Mouse (Mus musculus) adrenal gland, postnatal 36 days (tissue): ENCODE data around the gene Cadm2. TPM values are rescaled to one million over a fixed set of nuclear protein-coding genes. Genes with fewer than 3 reads are reported as not detected.

Experiments
- DNase-seq, 2 experiments: peaks; one replicate each; pipeline ENCODE4 v3.0.0; 2021; ENCODE audit warnings: mixed read lengths in 1 of 2
- total RNA-seq, 2 experiments: library from RNA; stranded (reverse); gene quantifications; 2 replicates each; pipeline ENCODE4 v1.2.3; 2021

Cadm2 gene
- total RNA-seq, 2 experiments from 2014 or later, result 0.36 to 0.76 TPM

DNA sequence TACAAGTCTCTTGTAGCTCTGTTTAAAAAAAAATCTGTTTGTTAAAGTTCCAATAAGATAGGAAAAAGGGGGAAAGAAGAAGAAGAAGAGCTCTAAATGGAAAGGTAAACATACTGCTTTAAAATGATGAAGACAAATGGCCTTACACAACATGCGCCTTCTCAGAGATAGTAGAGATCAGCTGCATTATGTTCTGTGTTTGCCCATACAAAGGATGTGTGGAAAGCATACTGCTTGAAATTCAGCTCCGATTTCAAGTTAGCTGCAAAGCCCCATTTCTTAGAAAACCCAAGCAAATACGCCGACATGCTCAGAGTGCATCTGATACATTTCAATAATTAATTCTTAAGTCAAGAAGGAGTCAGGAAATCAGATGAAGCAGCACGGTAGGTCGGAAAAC, 684.4 kb downstream of the Cadm2 start:
- DNase-seq, result no peak

GRCm38 (mm10) chr16:66925517-66925916, 695.2 kb downstream of the Cadm2 start:
- no peak for DNase-seq

- DNase-seq, result no peak
These were observed 698.0 kb downstream of the Cadm2 start for GRCm38 (mm10) chr16:66922753-66923152.

DNA sequence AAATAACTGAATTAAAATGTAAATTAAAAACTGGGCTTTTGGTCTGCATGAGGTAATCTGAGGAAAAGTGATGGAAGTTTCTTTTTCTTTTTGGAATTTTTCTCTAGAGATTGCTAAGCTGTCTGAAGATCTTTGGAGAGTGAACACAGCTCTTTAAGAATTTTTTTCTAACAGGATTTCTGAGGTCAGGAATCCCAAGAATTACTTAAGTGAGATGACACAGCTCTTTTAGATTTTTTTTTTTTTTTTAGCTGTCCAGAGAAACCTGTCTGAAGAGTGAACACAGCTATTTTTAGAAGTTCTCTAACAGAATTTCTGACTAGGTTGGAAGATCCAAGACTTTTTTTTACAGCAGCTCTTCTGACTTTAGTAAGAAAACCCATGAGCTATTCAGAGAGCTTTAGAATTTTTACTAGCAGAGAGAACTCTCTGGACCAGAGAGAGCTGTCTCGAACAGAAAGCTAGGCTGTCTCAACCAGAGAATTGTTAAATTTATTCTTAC, 699.2 kb downstream of the Cadm2 start:
- DNase-seq, result no peak

DNA sequence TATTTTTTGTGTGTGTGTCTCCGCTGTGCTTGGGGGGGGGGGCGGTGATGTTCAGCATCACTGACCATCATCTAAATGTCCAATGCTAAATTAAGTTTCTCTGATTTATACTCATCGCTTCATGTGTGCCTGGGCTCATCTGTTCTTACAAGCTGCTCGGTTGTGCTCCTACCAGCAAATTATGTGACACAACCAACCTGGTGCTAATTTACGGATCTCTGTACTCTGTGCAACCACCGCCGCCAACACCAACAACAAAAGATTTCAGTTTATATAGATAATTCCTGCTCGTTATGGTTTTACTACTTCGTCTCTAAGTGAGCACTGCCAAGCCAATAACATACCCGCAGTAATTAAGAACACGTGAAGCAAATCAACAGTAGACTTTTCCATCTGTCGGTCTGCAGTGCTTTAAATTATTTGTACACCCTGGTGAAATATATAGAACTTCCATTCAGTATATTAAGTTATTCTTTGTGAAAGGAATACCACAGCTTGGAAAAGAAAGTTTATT, 700.8 kb downstream of the Cadm2 start:
- no peak for DNase-seq

DNA sequence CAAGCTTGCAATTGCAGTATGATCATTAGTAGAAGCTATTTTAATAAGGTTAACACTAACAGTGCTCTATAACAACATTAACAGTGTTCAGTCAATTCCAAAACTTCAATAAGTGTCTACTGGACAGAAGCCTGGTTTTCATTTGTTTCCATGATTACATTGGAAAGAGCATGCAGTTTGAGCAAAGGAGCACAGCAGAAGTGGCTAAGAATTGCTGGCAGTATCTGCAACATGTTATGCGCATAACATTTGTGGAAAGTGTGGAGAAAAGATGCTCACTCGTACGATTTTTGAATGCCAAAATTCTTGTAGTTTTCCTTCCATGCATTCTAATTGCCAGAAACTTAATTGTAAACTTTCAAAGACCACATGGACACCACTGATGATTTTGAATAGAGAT, 718.9 kb downstream of the Cadm2 start:
- DNase-seq, result no peak

GRCm38 (mm10) chr16:66900664-66901063, 720.0 kb downstream of the Cadm2 start:
- DNase-seq, result no peak

- DNase-seq, result no peak
These were observed 728.3 kb downstream of the Cadm2 start for GRCm38 (mm10) chr16:66892359-66892758.

GRCm38 (mm10) chr16:66891559-66892247, 729.0 kb downstream of the Cadm2 start:
- no peak for DNase-seq

DNA sequence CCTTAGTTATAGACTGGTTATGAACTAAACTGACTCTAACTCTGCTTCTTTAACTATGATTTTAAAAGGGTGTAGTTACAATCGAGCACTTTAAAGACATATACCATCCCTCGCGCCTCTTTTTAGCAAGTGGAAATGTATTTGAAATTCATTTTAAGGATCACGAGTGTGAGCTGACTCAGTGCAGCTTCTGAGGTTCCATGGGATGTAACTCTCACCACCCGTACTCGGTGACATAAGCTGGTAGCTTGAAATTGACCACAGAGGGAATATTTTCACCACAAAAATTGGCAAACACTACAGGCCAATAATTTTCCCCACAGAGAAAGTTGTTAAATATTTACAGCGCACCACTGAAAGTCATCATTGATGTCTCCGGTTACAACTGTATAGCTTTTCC, 730.8 kb downstream of the Cadm2 start:
- no peak for DNase-seq

DNA sequence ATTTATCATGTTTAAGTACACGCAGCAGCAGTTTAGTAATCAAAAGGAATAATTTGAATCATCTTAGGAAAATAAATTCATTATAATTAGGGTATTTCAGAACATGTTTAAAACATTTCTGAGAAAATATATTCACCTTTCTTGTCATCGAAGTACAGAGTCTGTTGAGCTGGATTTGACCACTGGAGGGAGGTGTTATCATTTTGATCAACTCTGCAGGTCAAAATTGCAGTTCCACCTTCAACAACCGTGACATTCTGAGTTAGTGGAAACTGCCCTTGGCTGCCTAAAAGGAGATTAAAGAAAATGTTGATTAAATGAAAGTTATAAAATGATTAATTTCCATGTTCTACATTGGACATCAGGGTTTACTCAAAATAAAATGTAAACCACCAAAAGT, 738.1 kb downstream of the Cadm2 start:
- DNase-seq, result no peak

GRCm38 (mm10) chr16:66871201-66871600, 749.5 kb downstream of the Cadm2 start:
- no peak for DNase-seq

DNA sequence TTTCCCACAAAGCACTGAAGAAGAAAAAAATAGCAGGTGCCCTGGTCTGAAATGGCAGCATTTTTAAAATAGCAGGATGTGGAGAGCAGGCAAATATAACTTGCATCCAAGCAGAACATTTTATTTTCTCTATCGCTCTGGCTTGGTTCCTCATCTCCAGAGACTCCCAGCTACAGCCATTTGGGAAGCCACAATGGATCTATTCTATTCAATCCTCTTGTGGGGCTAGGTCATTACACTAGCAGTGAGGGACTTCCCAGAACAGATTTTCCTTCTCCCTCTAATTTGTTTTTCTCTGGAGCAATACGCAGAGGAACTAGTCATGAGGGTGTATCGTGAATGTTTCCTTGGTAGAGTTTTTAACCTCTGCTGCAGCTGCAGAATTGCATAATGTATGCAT, 769.7 kb downstream of the Cadm2 start:
- DNase-seq, result no peak

DNA sequence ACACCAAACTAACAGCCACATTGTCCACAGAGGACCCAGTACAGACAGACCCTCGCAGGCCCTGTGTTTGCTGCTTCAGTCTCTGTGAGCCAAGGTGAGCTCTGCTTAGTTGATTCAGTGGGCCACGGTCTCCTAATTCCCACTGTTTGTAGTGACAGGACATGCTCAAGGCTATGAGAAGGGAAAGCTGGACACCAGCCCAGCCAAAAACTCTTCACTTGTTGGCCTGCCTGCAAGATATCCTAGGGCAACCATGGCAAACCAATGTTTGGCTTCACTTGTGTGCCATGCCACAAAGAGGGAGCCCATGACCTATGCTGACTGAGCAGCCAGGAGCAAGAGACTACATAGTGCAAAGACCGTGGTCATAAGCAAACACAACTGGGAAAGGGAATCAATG, 795.8 kb downstream of the Cadm2 start:
- DNase-seq, result no peak

DNA sequence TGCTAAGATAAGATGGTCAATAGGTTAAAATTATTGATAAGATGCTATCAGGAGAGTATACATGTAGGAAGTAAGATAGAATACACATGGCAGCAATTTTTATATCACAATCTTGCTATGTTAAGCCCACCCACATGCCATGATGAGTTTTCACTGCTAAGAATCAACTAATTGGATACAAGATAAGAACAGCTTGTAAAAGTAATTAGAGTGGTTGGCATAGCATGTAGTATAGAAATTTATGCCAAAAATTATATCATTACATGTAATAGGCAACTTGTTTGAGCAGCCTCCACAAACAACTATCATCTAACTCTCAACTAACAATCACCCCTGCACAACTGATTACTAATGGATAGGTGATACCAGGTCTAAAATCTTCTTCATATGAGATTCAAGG, 809.2 kb downstream of the Cadm2 start:
- DNase-seq, result no peak

DNA sequence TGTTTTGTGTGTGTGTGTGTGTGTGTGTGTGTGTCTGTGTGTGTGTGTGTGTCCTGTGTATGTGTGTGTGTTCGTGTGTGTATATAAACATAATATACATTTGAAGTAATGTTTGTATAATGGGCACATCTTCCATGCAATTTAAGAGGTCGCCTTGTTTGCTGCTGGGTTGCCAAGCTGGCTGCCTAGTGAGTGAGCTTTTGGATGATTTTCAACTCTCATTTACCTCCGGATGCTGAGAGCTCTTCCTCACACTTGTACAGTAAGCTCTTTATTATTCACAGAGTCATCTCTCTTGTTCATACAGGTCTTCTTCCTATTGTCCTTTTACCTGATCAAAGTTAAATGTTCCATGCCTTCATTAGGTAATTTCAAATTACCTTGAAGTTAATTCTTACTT, 822.5 kb downstream of the Cadm2 start:
- DNase-seq, result no peak

GRCm38 (mm10) chr16:66793067-66793466, 827.6 kb downstream of the Cadm2 start:
- DNase-seq, result no peak

GRCm38 (mm10) chr16:66771883-66772282, 848.8 kb downstream of the Cadm2 start:
- DNase-seq, result no peak

DNA sequence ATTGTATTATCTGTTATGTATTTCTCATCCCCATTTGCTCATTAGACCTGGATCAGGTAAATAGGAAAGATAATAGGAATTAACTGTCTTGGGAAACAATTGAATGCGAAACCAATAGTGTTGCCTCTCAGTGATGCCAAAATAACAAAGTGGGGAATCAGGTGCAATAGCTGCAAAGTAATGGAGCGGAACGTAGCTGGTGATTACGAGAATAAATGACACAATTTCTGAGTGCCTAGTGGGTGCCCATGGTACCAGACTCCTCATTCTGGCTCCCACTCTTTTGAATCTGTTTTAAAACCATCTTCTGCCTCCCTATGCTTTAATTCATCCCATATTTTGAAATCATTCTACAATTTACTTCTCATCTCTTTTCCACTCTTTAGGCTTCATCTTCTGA, 851.2 kb downstream of the Cadm2 start:
- no peak for DNase-seq

DNA sequence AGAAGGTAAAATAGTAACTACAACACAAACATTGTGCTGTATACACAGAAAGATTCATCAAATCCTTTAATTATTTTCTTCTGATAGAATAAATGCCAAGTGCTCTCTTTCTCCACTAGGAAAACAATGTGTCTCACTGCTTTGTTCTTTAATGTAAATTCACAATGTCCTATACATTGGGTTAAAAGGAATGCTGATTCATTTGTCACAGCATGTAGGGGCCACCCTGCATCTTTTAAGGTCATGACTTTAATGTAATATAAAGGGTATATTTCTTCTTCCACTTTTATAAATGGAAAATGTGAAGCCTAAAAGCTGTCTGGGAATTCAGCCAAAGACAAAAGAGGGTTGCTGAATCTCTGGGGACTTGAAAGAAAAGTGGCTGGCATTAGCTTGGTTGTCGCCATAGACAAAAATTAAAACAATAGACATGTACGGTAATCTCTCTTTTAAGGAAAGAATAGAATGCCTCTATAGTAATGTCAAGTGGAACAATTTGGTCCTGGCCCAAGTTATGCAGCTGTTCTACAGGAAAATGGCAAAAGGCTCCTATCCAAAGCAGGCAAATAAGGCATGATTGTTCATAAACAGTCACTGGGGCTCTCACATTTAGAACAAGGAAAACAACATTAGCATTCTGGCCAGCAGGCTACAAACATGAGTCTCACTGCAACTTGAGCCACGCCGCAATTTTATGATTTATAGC, 851.9 kb downstream of the Cadm2 start:
- DNase-seq, result no peak

DNA sequence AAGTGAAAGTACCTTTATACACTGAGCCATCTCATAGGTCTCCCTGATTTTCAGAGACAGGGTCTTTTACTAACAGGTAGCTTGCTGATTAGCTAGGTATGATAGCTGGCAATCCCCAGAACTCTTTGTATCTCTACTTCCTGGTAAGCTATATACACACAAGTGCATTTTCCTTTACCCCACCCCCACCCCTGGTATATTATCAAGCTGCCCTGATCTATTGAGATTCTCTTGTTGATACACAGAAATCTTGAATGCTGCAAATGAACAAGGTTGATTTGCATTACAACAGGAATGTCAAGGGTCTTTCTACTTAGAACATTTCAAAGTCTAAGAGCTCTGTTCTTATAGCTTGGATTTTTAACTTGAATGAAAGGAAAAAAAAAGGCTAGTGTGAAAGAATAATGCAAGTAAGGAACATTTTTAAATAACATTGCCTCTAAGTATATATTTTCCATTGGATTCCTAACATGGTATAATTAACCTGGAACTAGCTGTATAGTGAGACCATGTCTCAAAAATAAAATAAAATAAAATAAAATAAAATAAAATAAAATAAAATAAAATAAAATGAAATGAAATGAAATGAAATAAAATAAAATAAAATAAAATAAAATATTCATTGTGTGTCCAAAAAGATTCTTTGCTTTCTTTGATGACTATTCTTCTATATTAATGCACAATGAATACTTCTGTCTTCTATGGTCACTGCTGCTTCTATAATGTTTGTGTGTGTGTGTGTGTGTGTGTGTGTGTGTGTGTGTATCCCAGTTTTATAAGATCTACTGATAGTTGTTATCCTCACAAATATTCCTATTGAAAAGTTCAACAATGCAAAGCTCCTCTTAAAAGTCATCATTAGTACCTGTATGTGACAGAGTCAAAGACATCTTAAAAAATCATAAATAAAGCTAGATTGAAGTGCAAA, 858.9 kb downstream of the Cadm2 start:
- DNase-seq, result no peak

DNA sequence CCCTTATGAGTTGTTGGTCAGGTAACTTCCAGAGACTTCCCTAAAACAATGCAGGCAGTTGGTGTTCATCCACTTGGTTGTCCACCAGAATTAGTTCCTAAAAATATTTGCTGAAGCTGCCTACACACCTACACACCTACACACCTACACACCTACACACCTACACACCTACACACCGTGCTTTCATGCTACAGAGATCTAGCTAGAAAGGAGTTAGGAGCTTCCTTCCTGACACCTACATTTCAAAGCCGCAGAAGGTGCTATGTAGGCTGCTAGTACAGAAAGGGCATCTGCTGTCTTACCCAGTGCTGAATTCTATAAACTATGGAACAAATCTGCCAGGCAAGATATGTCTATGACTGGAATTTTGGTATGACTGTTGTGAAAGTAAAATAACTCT, 872.2 kb downstream of the Cadm2 start:
- DNase-seq, result no peak

GRCm38 (mm10) chr16:66731212-66731611, 889.5 kb downstream of the Cadm2 start:
- DNase-seq, result no peak
